In genomic region chr1:136953444-136954107, GRCm38 (mm10) we compare ENCODE assay signal across 14 mouse cellular contexts. TPM values are rescaled to one million over a fixed set of nuclear protein-coding genes. Genes with fewer than 3 reads are reported as not detected.
A peak's percentile ranks its signal among the peaks of the same experiment; 100 is the strongest.
DNase-seq lines count a peak whose midpoint lies in the region; ATAC-seq lines count a peak whose summit lies in the region.
"Had no signal": no experiment of that assay in that cellular context is flagged by ENCODE, and none has a peak within 500 bp of the region (broad histone marks: within the 10 kb centered on the region; RNA-seq: fewer than 3 reads in every experiment).

No protein-coding gene starts in this region.

- H3K9ac ChIP-seq in lung, embryonic 15.5 days = no peak overlapping the region
- no peak overlapping the region for H3K9ac ChIP-seq in embryonic facial prominence, embryonic 13.5 days
- no peak overlapping the region for H3K9ac ChIP-seq in liver, embryonic 16.5 days (ENCODE audit: low read depth, low read length)
- H3K9ac ChIP-seq in forebrain, embryonic 14.5 days (ENCODE audit: low read length) = no peak overlapping the region

- no peak overlapping the region for H3K27ac ChIP-seq in heart, embryonic 10.5 days
- no peak overlapping the region for H3K27ac ChIP-seq in lung, embryonic 15.5 days
- no peak overlapping the region for H3K27ac ChIP-seq in embryonic facial prominence, embryonic 13.5 days
- no peak overlapping the region for H3K27ac ChIP-seq in liver, embryonic 16.5 days (ENCODE audit: low read length)
- H3K27ac ChIP-seq in forebrain, embryonic 14.5 days (ENCODE audit: low read depth, low read length) = no peak overlapping the region
- H3K27ac ChIP-seq: hindbrain, embryonic 12.5 days; left cerebral cortex, adult 2 months had no signal

- no peaks in the 10 kb centered on the region for H3K36me3 ChIP-seq in heart, embryonic 10.5 days
- H3K36me3 ChIP-seq in lung, embryonic 15.5 days = no peaks in the 10 kb centered on the region
- H3K36me3 ChIP-seq in embryonic facial prominence, embryonic 13.5 days = no peaks in the 10 kb centered on the region
- H3K36me3 ChIP-seq in liver, embryonic 16.5 days (ENCODE audit: control insufficient read depth, insufficient read depth) = no peaks in the 10 kb centered on the region
- H3K36me3 ChIP-seq in forebrain, embryonic 14.5 days (ENCODE audit: control insufficient read depth, insufficient read depth, low read length) = no peaks in the 10 kb centered on the region
- H3K36me3 ChIP-seq: hindbrain, embryonic 12.5 days had no signal

- no peaks in the 10 kb centered on the region for H3K9me3 ChIP-seq in heart, embryonic 10.5 days
- H3K9me3 ChIP-seq in lung, embryonic 15.5 days = no peaks in the 10 kb centered on the region
- no peaks in the 10 kb centered on the region for H3K9me3 ChIP-seq in embryonic facial prominence, embryonic 13.5 days
- no peaks in the 10 kb centered on the region for H3K9me3 ChIP-seq in liver, embryonic 16.5 days (replicated peaks; ENCODE audit: control insufficient read depth, low read length)
- H3K9me3 ChIP-seq in forebrain, embryonic 14.5 days (replicated peaks; ENCODE audit: control insufficient read depth, low read length) = 0 out of 2 replicates have a peak, but pooled peaks cover 4% of the 10 kb centered on the region
- H3K9me3 ChIP-seq: hindbrain, embryonic 12.5 days had no signal

- peak overlapping the region; percentile 64 for H3K4me3 ChIP-seq in heart, embryonic 10.5 days
- H3K4me3 ChIP-seq in lung, embryonic 15.5 days = no peak overlapping the region
- no peak overlapping the region for H3K4me3 ChIP-seq in embryonic facial prominence, embryonic 13.5 days
- H3K4me3 ChIP-seq in liver, embryonic 16.5 days (ENCODE audit: low read depth, low read length) = peak overlapping the region; percentile 13; the same call in 1 of the 2 replicates
- H3K4me3 ChIP-seq in forebrain, embryonic 14.5 days (ENCODE audit: low read depth, low read length) = no peak overlapping the region
- H3K4me3 ChIP-seq: left cerebral cortex, adult 2 months had no signal

- WGBS in heart, embryonic 10.5 days = 3% methylated on average over 15 of the region's 15 CpGs
- 3% methylated on average over 15 of the region's 15 CpGs for WGBS in lung, embryonic 15.5 days
- 1% methylated on average over 15 of the region's 15 CpGs for WGBS in embryonic facial prominence, embryonic 13.5 days
- WGBS in liver, embryonic 16.5 days (ENCODE audit: insufficient replicate concordance) = 3% methylated on average over 15 of the region's 15 CpGs
- under 1% methylated on average over 15 of the region's 15 CpGs for WGBS in forebrain, embryonic 14.5 days

- peaks cover 91% of the 10 kb centered on the region for H3K27me3 ChIP-seq in heart, embryonic 10.5 days (ENCODE audit: insufficient read depth, poor library complexity, severe bottlenecking)
- peaks cover 89% of the 10 kb centered on the region for H3K27me3 ChIP-seq in lung, embryonic 15.5 days
- H3K27me3 ChIP-seq in embryonic facial prominence, embryonic 13.5 days = peaks cover 97% of the 10 kb centered on the region
- peaks cover 51% of the 10 kb centered on the region for H3K27me3 ChIP-seq in liver, embryonic 16.5 days (ENCODE audit: control insufficient read depth, insufficient read depth, low read depth, low read length)
- H3K27me3 ChIP-seq in forebrain, embryonic 14.5 days (replicated peaks; ENCODE audit: control insufficient read depth, insufficient read depth, low read length) = peaks cover 88% of the 10 kb centered on the region

- H3K4me2 ChIP-seq in lung, embryonic 15.5 days = peak overlapping the region; percentile 62
- H3K4me2 ChIP-seq in embryonic facial prominence, embryonic 13.5 days = peak overlapping the region; percentile 69
- H3K4me2 ChIP-seq in liver, embryonic 16.5 days (ENCODE audit: low read depth, low read length) = peak overlapping the region; percentile 56; the same call in 1 of the 2 replicates
- no peak overlapping the region; the same call in 1 of the 2 replicates for H3K4me2 ChIP-seq in forebrain, embryonic 14.5 days (ENCODE audit: low read length)

- peaks cover 37% of the 10 kb centered on the region for H3K4me1 ChIP-seq in heart, embryonic 10.5 days
- H3K4me1 ChIP-seq in lung, embryonic 15.5 days = peaks cover 30% of the 10 kb centered on the region
- peaks cover 33% of the 10 kb centered on the region for H3K4me1 ChIP-seq in embryonic facial prominence, embryonic 13.5 days
- no peaks in the 10 kb centered on the region; the same call in 1 of the 2 replicates for H3K4me1 ChIP-seq in liver, embryonic 16.5 days (ENCODE audit: control insufficient read depth, low read depth, low read length)
- H3K4me1 ChIP-seq in forebrain, embryonic 14.5 days (ENCODE audit: control insufficient read depth, insufficient read depth, low read length) = peaks cover 13% of the 10 kb centered on the region

- intact Hi-C loops in heart, postnatal 25 days (cut with DNase I) = loop anchor here (5.0 kb wide), 1 partner anchor 36 kb away; no protein-coding TSS in a partner anchor

- no peak for DNase-seq in heart, embryonic 10.5 days (ENCODE audit: low spot score)
- no peak for DNase-seq in heart, postnatal 25 days (ENCODE audit: low spot score)
- no peak for DNase-seq in lung, postnatal 10 days
- DNase-seq in testis, postnatal 10 days (ENCODE audit: low spot score) = no peak
- DNase-seq in forebrain, embryonic 14.5 days (ENCODE audit: low spot score) = no peak
- DNase-seq: cerebellum, adult 9-10 months; spleen, adult 18-20 months; thymus, postnatal 14 days had no signal

- no peak for ATAC-seq in lung, embryonic 15.5 days (ENCODE audit: borderline replicate concordance, extremely low read depth, low FRiP score, low TSS enrichment)
- ATAC-seq in embryonic facial prominence, embryonic 13.5 days (ENCODE audit: insufficient number of reproducible peaks, insufficient read depth, low FRiP score, low TSS enrichment, low read depth) = no peak
- no peak for ATAC-seq in liver, embryonic 16.5 days (ENCODE audit: low read depth)
- ATAC-seq in forebrain, embryonic 14.5 days = no peak

RNA-seq across cellular contexts. Expression of gene Nr5a2, which starts 6.7 kb away (rescaled TPM):
- polyA plus RNA-seq in heart, embryonic 10.5 days (2016; fragmentation: Nextera tagmentation; extraction: Ambion mirVana) = 0.12 and 1.6 TPM in 2 replicates
- total RNA-seq in heart, postnatal 25 days (2021) = 1 to 10 TPM in 1 of 2 experiments, under 1 TPM in 1; 0.95 to 1.3 TPM
- polyA plus RNA-seq in lung, embryonic 15.5 days (2015; fragmentation: Nextera tagmentation; extraction: Ambion mirVana) = 2.0 and 2.4 TPM in 2 replicates
- polyA plus RNA-seq in embryonic facial prominence, embryonic 13.5 days (2015; fragmentation: Nextera tagmentation; extraction: Ambion mirVana) = 1.3 and 1.6 TPM in 2 replicates
- polyA plus RNA-seq in liver, embryonic 16.5 days (2015; fragmentation: Nextera tagmentation; extraction: Ambion mirVana) = 2.2 and 2.9 TPM in 2 replicates
- polyA plus RNA-seq in forebrain, embryonic 14.5 days (2014; fragmentation: Nextera tagmentation; extraction: Ambion mirVana) = 0.17 and 0.30 TPM in 2 replicates
- total RNA-seq: left cerebral cortex, adult 2 months; monocyte, adult 5-6 weeks had no signal

Comparison
In these comparisons a context has a peak if more than half of its experiments do, and no peak if none do; other contexts are left out.
1. H3K4me3 ChIP-seq: peak in heart, embryonic 10.5 days (single experiment) and liver, embryonic 16.5 days (single experiment); none in lung, embryonic 15.5 days (single experiment), embryonic facial prominence, embryonic 13.5 days (single experiment) and forebrain, embryonic 14.5 days (single experiment).